Comparison of ENCODE assay signal across 8 mouse cellular contexts in genomic region chr12:69362388-69362787, GRCm38 (mm10). TPM values are rescaled to one million over a fixed set of nuclear protein-coding genes. Genes with fewer than 3 reads are reported as not detected.
DNase-seq lines count a peak whose midpoint lies in the region; ATAC-seq lines count a peak whose summit lies in the region.

No protein-coding gene starts in this region.

- peaks cover 52% of the 10 kb centered on the region for H3K4me1 ChIP-seq in erythroblast, embryonic 14.5 days (ENCODE audit: control insufficient read depth)
- peaks cover 11% of the 10 kb centered on the region for H3K4me1 ChIP-seq in forebrain, embryonic 13.5 days
- peaks cover 47% of the 10 kb centered on the region for H3K4me1 ChIP-seq in liver, embryonic 15.5 days (replicated peaks)

- peak overlapping the region; percentile 81 for H3K4me3 ChIP-seq in erythroblast, embryonic 14.5 days (replicated peaks)
- H3K4me3 ChIP-seq in forebrain, embryonic 13.5 days: no peak overlapping the region
- peak overlapping the region; percentile 70 for H3K4me3 ChIP-seq in liver, embryonic 15.5 days (replicated peaks)

- H3K4me2 ChIP-seq in forebrain, embryonic 13.5 days: peak overlapping the region; percentile 72
- peak overlapping the region; percentile 86 for H3K4me2 ChIP-seq in liver, embryonic 15.5 days

- DNase-seq in A20 (ENCODE audit: low read depth, low spot score): peak; percentile 76
- DNase-seq in right cerebral cortex, postnatal 14 days: no peak
- no peak for DNase-seq in layer of hippocampus, adult 9-10 months (ENCODE audit: low spot score)
- DNase-seq in layer of hippocampus, postnatal 36 days: no peak

- no peaks in the 10 kb centered on the region for H3K27me3 ChIP-seq in erythroblast, embryonic 14.5 days (ENCODE audit: control insufficient read depth)
- no peaks in the 10 kb centered on the region for H3K27me3 ChIP-seq in forebrain, embryonic 13.5 days
- H3K27me3 ChIP-seq in liver, embryonic 15.5 days: no peaks in the 10 kb centered on the region

- no peaks in the 10 kb centered on the region for H3K36me3 ChIP-seq in erythroblast, embryonic 14.5 days (ENCODE audit: control insufficient read depth)
- no peaks in the 10 kb centered on the region for H3K36me3 ChIP-seq in forebrain, embryonic 13.5 days (ENCODE audit: poor library complexity, severe bottlenecking)
- no peaks in the 10 kb centered on the region for H3K36me3 ChIP-seq in liver, embryonic 15.5 days (replicated peaks)

- no peak overlapping the region for H3K27ac ChIP-seq in forebrain, embryonic 13.5 days
- H3K27ac ChIP-seq in liver, embryonic 15.5 days (replicated peaks): peak overlapping the region; percentile 98

- ATAC-seq in erythroblast, adult 5-6 weeks (replicated peaks; ENCODE audit: low FRiP score, poor library complexity, severe bottlenecking): no peak
- no peak for ATAC-seq in forebrain, embryonic 13.5 days
- no peak for ATAC-seq in liver, embryonic 15.5 days (ENCODE audit: insufficient read depth)

- WGBS in forebrain, embryonic 13.5 days: 44% methylated on average over 4 of the region's 4 CpGs
- WGBS in liver, embryonic 15.5 days (ENCODE audit: insufficient replicate concordance): 29% methylated on average over 4 of the region's 4 CpGs

- no peak overlapping the region for H3K9ac ChIP-seq in forebrain, embryonic 13.5 days
- H3K9ac ChIP-seq in liver, embryonic 15.5 days: peak overlapping the region; percentile 2; the same call in 1 of the 2 replicates

- H3K9me3 ChIP-seq in erythroblast, embryonic 14.5 days (ENCODE audit: control insufficient read depth, low read length): no peaks in the 10 kb centered on the region
- H3K9me3 ChIP-seq in forebrain, embryonic 13.5 days (replicated peaks): no peaks in the 10 kb centered on the region
- H3K9me3 ChIP-seq in liver, embryonic 15.5 days (replicated peaks): no peaks in the 10 kb centered on the region

RNA-seq across cellular contexts. Expression of gene Nemf, which starts 5.4 kb away (rescaled TPM):
- 0.12 and 0.79 TPM in 2 replicates for polyA plus RNA-seq in erythroblast, embryonic 14.5 days (2012)
- 55.8 and 64.0 TPM in 2 replicates for total RNA-seq in erythroblast, adult 5-6 weeks (2015; ENCODE audit: low replicate concordance)
- total RNA-seq in erythroblast, adult 5-6 weeks (2017; ENCODE audit: low replicate concordance): 73.7 and 120 TPM in 2 replicates
- 99.3 and 99.9 TPM in 2 replicates for polyA plus RNA-seq in forebrain, embryonic 13.5 days (2015; fragmentation: Nextera tagmentation; extraction: Ambion mirVana)
- 33.1 and 35.3 TPM in 2 replicates for polyA plus RNA-seq in liver, embryonic 15.5 days (2015; fragmentation: Nextera tagmentation; extraction: Ambion mirVana)
- 10 to 100 TPM; 47.9 to 51.2 TPM for total RNA-seq in layer of hippocampus, postnatal 36 days (2021)

RNA-seq across cellular contexts. Expression of gene Arf6, which starts 9.6 kb away (rescaled TPM):
- 24.7 and 27.9 TPM in 2 replicates for polyA plus RNA-seq in erythroblast, embryonic 14.5 days (2012)
- 21.1 and 28.2 TPM in 2 replicates for total RNA-seq in erythroblast, adult 5-6 weeks (2015; ENCODE audit: low replicate concordance)
- total RNA-seq in erythroblast, adult 5-6 weeks (2017; ENCODE audit: low replicate concordance): 36.5 and 49.0 TPM in 2 replicates
- polyA plus RNA-seq in forebrain, embryonic 13.5 days (2015; fragmentation: Nextera tagmentation; extraction: Ambion mirVana): 25.4 and 29.0 TPM in 2 replicates
- 33.0 and 33.3 TPM in 2 replicates for polyA plus RNA-seq in liver, embryonic 15.5 days (2015; fragmentation: Nextera tagmentation; extraction: Ambion mirVana)
- 10 to 100 TPM; 48.3 to 50.3 TPM for total RNA-seq in layer of hippocampus, postnatal 36 days (2021)

RNA-seq across cellular contexts. Expression of gene Gm9887, which starts 9.9 kb away (rescaled TPM):
- polyA plus RNA-seq in erythroblast, embryonic 14.5 days (2012): 0.23 and 0.28 TPM in 2 replicates
- not detected in 2 replicates for total RNA-seq in erythroblast, adult 5-6 weeks (2015; ENCODE audit: low replicate concordance)
- not detected in 2 replicates for total RNA-seq in erythroblast, adult 5-6 weeks (2017; ENCODE audit: low replicate concordance)
- 0.63 and 0.80 TPM in 2 replicates for polyA plus RNA-seq in forebrain, embryonic 13.5 days (2015; fragmentation: Nextera tagmentation; extraction: Ambion mirVana)
- polyA plus RNA-seq in liver, embryonic 15.5 days (2015; fragmentation: Nextera tagmentation; extraction: Ambion mirVana): 0.56 and 1.2 TPM in 2 replicates
- total RNA-seq in layer of hippocampus, postnatal 36 days (2021): under 1 TPM; 0.60 to 0.66 TPM

Comparison
In these comparisons a context has a peak if more than half of its experiments do, and no peak if none do; other contexts are left out.
1. RNA of gene Nemf, which starts 5.4 kb away (polyA plus RNA-seq): 99.3 to 99.9 TPM in forebrain, embryonic 13.5 days and 33.1 to 35.3 TPM in liver, embryonic 15.5 days; 0.12 to 0.79 TPM in erythroblast, embryonic 14.5 days; every median in the first group is over 10 times any median in the second.